Mouse (Mus musculus) stomach, embryonic 14.5 days (tissue): ENCODE results near the gene Sdk1. TPM values are rescaled to one million over a fixed set of nuclear protein-coding genes. Genes with fewer than 3 reads are reported as not detected.

Source experiments
- ATAC-seq: fragments of 200-750 bp; cut with Nextera tagmentation; 2 replicates; pipeline ENCODE4 v1.8.0; 2017; ENCODE audit warnings: low read depth, moderate TSS enrichment; ENCODE audit not compliant: insufficient number of reproducible peaks, insufficient read depth, low FRiP score
- H3K27ac ChIP-seq: fragments of 300-500 bp; sonication (generic); 2 replicates; pipeline ENCODE4 v1.5.1; 2014; ENCODE audit warnings: mild to moderate bottlenecking, low read length, moderate library complexity, mixed read lengths
- H3K27me3 ChIP-seq: fragments of 300-500 bp; sonication (generic); 2 replicates; pipeline ENCODE4 v1.6.1; 2014; ENCODE audit warnings: low read length, control low read depth, mixed read lengths; ENCODE audit not compliant: control insufficient read depth, insufficient read depth
- H3K36me3 ChIP-seq: fragments of 300-500 bp; sonication (generic); 2 replicates; pipeline ENCODE4 v1.6.1; 2014; ENCODE audit warnings: mild to moderate bottlenecking, control low read depth, low read length, moderate library complexity, mixed read lengths; ENCODE audit not compliant: control insufficient read depth, insufficient read depth
- H3K4me1 ChIP-seq: fragments of 300-500 bp; sonication (generic); 2 replicates; pipeline ENCODE4 v1.6.1; 2014; ENCODE audit warnings: low read length, control low read depth, mixed read lengths; ENCODE audit not compliant: control insufficient read depth, insufficient read depth
- H3K4me2 ChIP-seq: fragments of 300-500 bp; sonication (generic); replicated peaks from 2 replicates; pipeline ENCODE4 v1.6.1; 2014; ENCODE audit warnings: low read depth, low read length, control low read depth
- H3K4me3 ChIP-seq: fragments of 300-500 bp; sonication (generic); 2 replicates; pipeline ENCODE4 v1.5.1; 2014; ENCODE audit warnings: low read depth, low read length, control low read depth
- H3K9ac ChIP-seq: fragments of 300-500 bp; sonication (generic); replicated peaks from 2 replicates; pipeline ENCODE4 v1.6.1; 2014; ENCODE audit warnings: low read depth, mild to moderate bottlenecking, control low read depth, low read length, moderate library complexity, mixed read lengths
- H3K9me3 ChIP-seq: fragments of 300-500 bp; sonication (generic); 2 replicates; pipeline ENCODE4 v1.6.1; 2016; ENCODE audit warnings: low read depth, low read length, control low read depth; ENCODE audit not compliant: control insufficient read depth
- WGBS: fragments of 180-500 bp; shearing (Covaris S2); extraction: QIAGEN DNeasy Blood & Tissue Kit; methylation state at CpG from one replicate; pipeline ENCODE4 v1.1.7; 2014; 5-methylcytosine and 5-hydroxymethylcytosine counted together
- polyA plus RNA-seq: library from polyadenylated mRNA; unstranded; fragments of >200 nt; fragmentation: Nextera tagmentation; extraction: Ambion mirVana; gene quantifications from 2 replicates; pipeline ENCODE4 v1.2.1, GENCODE M21; 2014

The Sdk1 gene
- polyA plus RNA-seq, 1 experiment from 2014 or later, result 5.6 TPM

GRCm38 (mm10) chr5:141677841-141678240 is 436.6 kb downstream of the Sdk1 start:
- H3K27me3 ChIP-seq, result no peaks in the 10 kb centered on the region
- H3K9me3 ChIP-seq, result no peaks in the 10 kb centered on the region
- no peaks in the 10 kb centered on the region for H3K4me1 ChIP-seq
- no peak overlapping the region for H3K4me2 ChIP-seq
- no peak overlapping the region for H3K9ac ChIP-seq
- H3K4me3 ChIP-seq, result no peak overlapping the region
- ATAC-seq, result no peak
- no peaks in the 10 kb centered on the region for H3K36me3 ChIP-seq
- no peak overlapping the region for H3K27ac ChIP-seq
- 87% methylated on average over 8 of the region's 8 CpGs for WGBS

- Histone ChIP-seq H3K4me3 (no peak overlapping the region), H3K27ac (no peak overlapping the region), H3K9me3 (no peaks in the 10 kb centered on the region), H3K4me2 (no peak overlapping the region), H3K9ac (no peak overlapping the region), H3K36me3 (no peaks in the 10 kb centered on the region), H3K4me1 (no peaks in the 10 kb centered on the region), H3K27me3 (no peaks in the 10 kb centered on the region)
- WGBS, result 44% methylated on average over 7 of the region's 7 CpGs
- ATAC-seq, result no peak
These were observed 445.7 kb downstream of the Sdk1 start for GRCm38 (mm10) chr5:141686876-141687420.

GRCm38 (mm10) chr5:141689442-141690105 is 448.3 kb downstream of the Sdk1 start:
- Histone ChIP-seq H3K9ac (no peak overlapping the region), H3K4me1 (0 out of 2 replicates have a peak, but pooled peaks cover 2% of the 10 kb centered on the region), H3K27ac (no peak overlapping the region), H3K4me2 (no peak overlapping the region), H3K4me3 (no peak overlapping the region), H3K27me3 (no peaks in the 10 kb centered on the region), H3K9me3 (no peaks in the 10 kb centered on the region), H3K36me3 (no peaks in the 10 kb centered on the region)
- 90% methylated on average over 12 of the region's 12 CpGs for WGBS
- ATAC-seq, result no peak

- peak; percentile 82; the same call in 1 of the 2 replicates for ATAC-seq
- H3K27me3 ChIP-seq, result no peaks in the 10 kb centered on the region
- H3K27ac ChIP-seq, result peak overlapping the region; percentile 48; the same call in 1 of the 2 replicates
- no peak overlapping the region for H3K9ac ChIP-seq
- no peaks in the 10 kb centered on the region for H3K9me3 ChIP-seq
- 47% methylated on average over 7 of the region's 7 CpGs for WGBS
- H3K4me2 ChIP-seq, result no peak overlapping the region
- H3K4me3 ChIP-seq, result no peak overlapping the region
- no peaks in the 10 kb centered on the region for H3K36me3 ChIP-seq
- 0 out of 2 replicates have a peak, but pooled peaks cover 2% of the 10 kb centered on the region for H3K4me1 ChIP-seq
These were observed 450.2 kb downstream of the Sdk1 start for GRCm38 (mm10) chr5:141691482-141691975.

- Histone ChIP-seq H3K4me3 (no peak overlapping the region), H3K9me3 (no peaks in the 10 kb centered on the region), H3K27me3 (no peaks in the 10 kb centered on the region), H3K4me2 (no peak overlapping the region), H3K36me3 (no peaks in the 10 kb centered on the region), H3K4me1 (0 out of 2 replicates have a peak, but pooled peaks cover 2% of the 10 kb centered on the region), H3K9ac (no peak overlapping the region), H3K27ac (no peak overlapping the region)
- 63% methylated on average over 6 of the region's 6 CpGs for WGBS
- no peak for ATAC-seq
These were observed 452.4 kb downstream of the Sdk1 start for GRCm38 (mm10) chr5:141693716-141694115.

- Histone ChIP-seq H3K9ac (no peak overlapping the region), H3K4me1 (0 out of 2 replicates have a peak, but pooled peaks cover 2% of the 10 kb centered on the region), H3K36me3 (no peaks in the 10 kb centered on the region), H3K27me3 (no peaks in the 10 kb centered on the region), H3K9me3 (no peaks in the 10 kb centered on the region), H3K27ac (no peak overlapping the region), H3K4me3 (no peak overlapping the region), H3K4me2 (no peak overlapping the region)
- ATAC-seq, result no peak
- WGBS, result 48% methylated on average over 12 of the region's 12 CpGs
These were observed 453.6 kb downstream of the Sdk1 start for GRCm38 (mm10) chr5:141694901-141695300.

- H3K27me3 ChIP-seq, result no peaks in the 10 kb centered on the region
- H3K9me3 ChIP-seq, result no peaks in the 10 kb centered on the region
- no peak overlapping the region for H3K27ac ChIP-seq
- ATAC-seq, result no peak
- H3K4me1 ChIP-seq, result no peaks in the 10 kb centered on the region
- H3K4me2 ChIP-seq, result no peak overlapping the region
- WGBS, result 60% methylated on average over 3 of the region's 3 CpGs
- H3K9ac ChIP-seq, result no peak overlapping the region
- no peaks in the 10 kb centered on the region for H3K36me3 ChIP-seq
- H3K4me3 ChIP-seq, result no peak overlapping the region
These were observed 457.1 kb downstream of the Sdk1 start for GRCm38 (mm10) chr5:141698406-141698805.

- ATAC-seq, result no peak
- Histone ChIP-seq H3K27me3 (no peaks in the 10 kb centered on the region), H3K9ac (no peak overlapping the region), H3K4me2 (no peak overlapping the region), H3K4me3 (no peak overlapping the region), H3K4me1 (no peaks in the 10 kb centered on the region), H3K9me3 (no peaks in the 10 kb centered on the region), H3K27ac (no peak overlapping the region), H3K36me3 (no peaks in the 10 kb centered on the region)
- WGBS, result 62% methylated on average over 3 of the region's 3 CpGs
These were observed 479.5 kb downstream of the Sdk1 start for GRCm38 (mm10) chr5:141720751-141721150.
